Mouse (Mus musculus) lung, postnatal 14 days (tissue): ENCODE results near the gene Flrt3.

Experiments
- DNase-seq: peaks from one replicate; pipeline ENCODE4 v3.0.0; 2021

The Flrt3 gene

GRCm38 (mm10) chr2:140621730-140622337 lies 49.4 kb downstream of the Flrt3 start:
- no peak for DNase-seq

GRCm38 (mm10) chr2:140615451-140615850 lies 55.8 kb downstream of the Flrt3 start:
- no peak for DNase-seq
